Mouse (Mus musculus): ENCODE measurements around the gene Sgsh. TPM values are rescaled to one million over a fixed set of nuclear protein-coding genes. Genes with fewer than 3 reads are reported as not detected.

Gene Sgsh
- polyA plus RNA-seq (2012; ENCODE audit: insufficient read depth, insufficient read length, missing spikeins), result 39.6 and 41.9 TPM in 2 replicates

DNA sequence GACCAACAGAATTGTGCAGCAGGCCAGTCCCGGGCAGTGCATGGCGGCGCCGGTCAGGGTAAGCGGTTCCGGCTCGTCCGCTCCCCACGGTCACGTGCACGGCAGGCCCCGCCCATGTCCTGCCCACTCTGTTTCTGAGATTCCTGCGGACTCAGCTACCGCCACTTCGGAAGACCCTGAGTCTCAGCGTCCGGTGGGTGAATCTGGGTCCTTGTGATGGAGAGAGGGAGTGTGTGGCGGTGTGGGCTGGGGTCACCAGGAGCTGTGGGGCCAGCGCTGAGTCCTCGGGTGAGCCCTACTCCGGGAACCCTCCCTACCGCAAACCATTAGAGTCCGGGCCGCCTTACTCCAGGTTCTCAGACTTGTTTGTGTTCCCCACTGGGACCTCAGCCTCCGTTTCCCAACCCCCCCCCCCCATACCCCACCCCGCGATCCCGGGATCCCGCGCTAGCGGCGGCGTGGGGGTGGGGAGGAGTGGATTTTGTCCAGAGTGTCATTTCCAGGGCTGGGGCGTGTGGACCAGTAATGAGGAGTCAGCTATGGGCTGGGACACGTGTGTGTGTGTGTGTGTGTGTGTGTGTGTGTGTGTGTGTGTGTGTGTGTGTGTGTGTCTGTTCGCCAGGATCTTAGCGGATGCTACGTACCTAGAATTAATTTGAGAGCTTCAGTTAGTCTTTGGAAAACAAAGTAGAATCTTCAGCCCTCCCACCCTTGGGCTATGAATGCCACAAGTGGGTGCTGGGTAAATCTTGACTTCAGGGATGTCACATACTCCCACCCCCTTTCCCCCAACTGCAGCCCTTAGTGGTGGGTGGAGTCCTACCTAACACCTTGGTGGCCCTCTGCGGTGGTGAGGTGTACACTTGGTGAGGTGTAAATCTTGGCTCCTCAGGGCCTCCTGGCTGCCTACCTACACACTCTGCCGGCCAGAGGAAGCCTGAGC is at the start of gene Sgsh, which contains the start of gene Slc26a11:
TSS of gene Sgsh (minus strand) at position 94 of the 943 bp plus-strand sequence.
TSS of gene Slc26a11 (plus strand) at position 115 of the 943 bp plus-strand sequence.
- Histone ChIP-seq H3K4me3 (ENCODE audit: insufficient read depth, low read length) (peak within 1 kb of the TSS; percentile 94), H3K4me1 (ENCODE audit: control insufficient read depth, insufficient read depth, low read length) (peaks cover 34% of the 10 kb centered on the region), H3K27ac (ENCODE audit: insufficient read depth, low read depth, low read length) (peak within 1 kb of the TSS; percentile 100)
- TF ChIP-seq POLR2A (IDR thresholded peaks at IDR 0.05; ENCODE audit: borderline replicate concordance, low read depth, low read length), result no peak
- no peak for TF ChIP-seq CTCF (IDR thresholded peaks at IDR 0.05; ENCODE audit: low read depth, low read length)

- Histone ChIP-seq H3K4me1 (ENCODE audit: control insufficient read depth, insufficient read depth, low read length) (0 out of 2 replicates have a peak, but pooled peaks cover 4% of the 10 kb centered on the region), H3K4me3 (ENCODE audit: insufficient read depth, low read length) (no peak overlapping the region), H3K27ac (ENCODE audit: insufficient read depth, low read depth, low read length) (no peak overlapping the region)
- TF ChIP-seq CTCF (IDR thresholded peaks at IDR 0.05; ENCODE audit: low read depth, low read length) (peak; percentile 92), POLR2A (IDR thresholded peaks at IDR 0.05; ENCODE audit: borderline replicate concordance, low read depth, low read length) (no peak)
Measured at GRCm38 (mm10) chr11:119404627-119405026, 49.3 kb upstream of the Sgsh start.

DNA sequence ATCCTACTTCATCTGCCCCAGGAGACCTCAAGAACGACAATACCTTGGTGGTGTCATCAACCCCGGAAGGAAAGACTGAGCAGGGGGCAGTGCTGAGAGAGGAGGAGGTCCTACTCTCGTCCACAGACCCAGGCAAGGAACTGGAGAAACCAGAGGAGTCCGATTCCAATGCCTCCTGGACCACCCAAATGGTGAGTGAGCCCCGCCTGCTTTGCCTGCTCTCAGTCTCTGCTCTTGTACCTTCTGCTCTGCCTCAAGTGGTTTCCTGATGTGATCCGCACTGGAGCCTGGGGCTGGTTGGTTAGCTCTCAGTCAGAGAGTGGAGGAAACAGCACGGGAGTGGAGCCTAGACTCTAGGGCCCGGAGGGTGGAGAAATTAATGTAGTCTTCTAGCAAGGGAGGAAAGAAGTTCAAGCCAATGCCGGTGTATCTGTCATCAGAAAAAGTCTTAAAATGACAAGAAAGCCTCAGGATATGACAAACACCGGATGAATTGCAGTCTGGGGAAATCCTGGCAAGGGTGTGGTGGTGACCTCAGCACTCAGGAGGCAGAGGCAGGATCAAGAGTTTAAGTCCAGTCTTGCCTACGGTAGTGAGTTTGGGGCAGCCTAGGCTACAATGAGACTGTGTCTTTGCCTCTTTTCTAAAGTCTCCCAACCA is 47.3 kb upstream of the Sgsh start:
- H3K4me3 ChIP-seq (ENCODE audit: insufficient read depth, low read length), result no peak overlapping the region
- H3K27ac ChIP-seq (ENCODE audit: insufficient read depth, low read depth, low read length), result no peak overlapping the region
- TF ChIP-seq CTCF (IDR thresholded peaks at IDR 0.05; ENCODE audit: low read depth, low read length) (no peak), POLR2A (IDR thresholded peaks at IDR 0.05; ENCODE audit: borderline replicate concordance, low read depth, low read length) (no peak)
- H3K4me1 ChIP-seq (ENCODE audit: control insufficient read depth, insufficient read depth, low read length), result 0 out of 2 replicates have a peak, but pooled peaks cover 6% of the 10 kb centered on the region

DNA sequence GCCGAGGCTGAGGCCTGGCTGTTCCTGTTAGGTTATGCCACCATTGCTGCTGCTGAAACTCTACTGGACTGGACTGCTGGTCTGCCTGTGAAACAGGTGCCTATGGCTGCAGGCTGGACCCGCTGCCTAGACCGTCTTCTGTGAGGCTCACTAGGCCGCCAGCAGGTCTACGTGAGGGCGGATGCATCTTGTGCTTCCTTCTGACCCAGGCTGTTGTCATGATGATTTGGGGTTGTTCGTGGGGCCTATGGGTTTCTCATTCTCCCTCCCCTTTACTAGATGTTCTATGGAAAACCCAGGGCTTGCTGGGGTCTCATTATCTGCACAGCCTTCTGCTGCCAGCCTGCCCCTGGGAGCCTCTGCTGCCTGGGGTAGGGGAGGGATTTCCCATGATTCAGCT is 41.1 kb upstream of the Sgsh start:
- Histone ChIP-seq H3K4me1 (ENCODE audit: control insufficient read depth, insufficient read depth, low read length) (peaks cover 19% of the 10 kb centered on the region), H3K4me3 (ENCODE audit: insufficient read depth, low read length) (no peak overlapping the region), H3K27ac (ENCODE audit: insufficient read depth, low read depth, low read length) (no peak overlapping the region)
- TF ChIP-seq POLR2A (IDR thresholded peaks at IDR 0.05; ENCODE audit: borderline replicate concordance, low read depth, low read length), result no peak
- TF ChIP-seq CTCF (IDR thresholded peaks at IDR 0.05; ENCODE audit: low read depth, low read length), result no peak

DNA sequence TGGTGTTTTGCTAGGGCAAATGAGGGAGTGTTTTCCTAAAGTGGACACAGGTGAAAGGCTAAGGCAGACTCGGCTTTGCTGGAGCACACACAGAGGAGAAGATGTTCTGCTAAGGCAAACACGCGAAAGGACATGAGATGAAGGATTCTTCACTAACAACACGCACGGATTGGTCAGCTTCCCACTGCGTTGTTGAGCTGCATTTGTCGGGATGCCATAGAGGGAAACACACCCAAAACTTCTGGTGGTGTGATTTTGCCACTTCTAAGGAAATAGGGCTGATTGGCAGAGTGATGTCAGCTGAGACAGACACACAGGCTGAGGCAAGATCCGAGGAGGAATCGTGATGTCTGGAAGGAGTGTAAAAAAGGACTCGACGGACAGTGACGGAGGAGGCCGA is 40.6 kb upstream of the Sgsh start:
- H3K27ac ChIP-seq (ENCODE audit: insufficient read depth, low read depth, low read length), result no peak overlapping the region
- no peak overlapping the region for H3K4me3 ChIP-seq (ENCODE audit: insufficient read depth, low read length)
- H3K4me1 ChIP-seq (ENCODE audit: control insufficient read depth, insufficient read depth, low read length), result peaks cover 22% of the 10 kb centered on the region
- TF ChIP-seq POLR2A (IDR thresholded peaks at IDR 0.05; ENCODE audit: borderline replicate concordance, low read depth, low read length) (no peak), CTCF (IDR thresholded peaks at IDR 0.05; ENCODE audit: low read depth, low read length) (no peak)

GRCm38 (mm10) chr11:119395394-119395793 is 40.1 kb upstream of the Sgsh start:
- H3K4me3 ChIP-seq (ENCODE audit: insufficient read depth, low read length), result no peak overlapping the region
- peaks cover 22% of the 10 kb centered on the region for H3K4me1 ChIP-seq (ENCODE audit: control insufficient read depth, insufficient read depth, low read length)
- H3K27ac ChIP-seq (ENCODE audit: insufficient read depth, low read depth, low read length), result no peak overlapping the region
- TF ChIP-seq POLR2A (IDR thresholded peaks at IDR 0.05; ENCODE audit: borderline replicate concordance, low read depth, low read length), result no peak
- no peak for TF ChIP-seq CTCF (IDR thresholded peaks at IDR 0.05; ENCODE audit: low read depth, low read length)

- peaks cover 24% of the 10 kb centered on the region for H3K4me1 ChIP-seq (ENCODE audit: control insufficient read depth, insufficient read depth, low read length)
- TF ChIP-seq POLR2A (IDR thresholded peaks at IDR 0.05; ENCODE audit: borderline replicate concordance, low read depth, low read length), result no peak
- H3K27ac ChIP-seq (ENCODE audit: insufficient read depth, low read depth, low read length), result no peak overlapping the region
- peak overlapping the region; percentile 92 for H3K4me3 ChIP-seq (ENCODE audit: insufficient read depth, low read length)
Measured at GRCm38 (mm10) chr11:119394210-119394609, 38.9 kb upstream of the Sgsh start.

GRCm38 (mm10) chr11:119393483-119393804 is 38.1 kb upstream of the Sgsh start:
- H3K4me1 ChIP-seq (ENCODE audit: control insufficient read depth, insufficient read depth, low read length), result peaks cover 24% of the 10 kb centered on the region
- H3K4me3 ChIP-seq (ENCODE audit: insufficient read depth, low read length), result peak overlapping the region; percentile 92
- peak overlapping the region; percentile 87 for H3K27ac ChIP-seq (ENCODE audit: insufficient read depth, low read depth, low read length)
- TF ChIP-seq CTCF (IDR thresholded peaks at IDR 0.05; ENCODE audit: low read depth, low read length), result no peak
- TF ChIP-seq POLR2A (IDR thresholded peaks at IDR 0.05; ENCODE audit: borderline replicate concordance, low read depth, low read length), result no peak

DNA sequence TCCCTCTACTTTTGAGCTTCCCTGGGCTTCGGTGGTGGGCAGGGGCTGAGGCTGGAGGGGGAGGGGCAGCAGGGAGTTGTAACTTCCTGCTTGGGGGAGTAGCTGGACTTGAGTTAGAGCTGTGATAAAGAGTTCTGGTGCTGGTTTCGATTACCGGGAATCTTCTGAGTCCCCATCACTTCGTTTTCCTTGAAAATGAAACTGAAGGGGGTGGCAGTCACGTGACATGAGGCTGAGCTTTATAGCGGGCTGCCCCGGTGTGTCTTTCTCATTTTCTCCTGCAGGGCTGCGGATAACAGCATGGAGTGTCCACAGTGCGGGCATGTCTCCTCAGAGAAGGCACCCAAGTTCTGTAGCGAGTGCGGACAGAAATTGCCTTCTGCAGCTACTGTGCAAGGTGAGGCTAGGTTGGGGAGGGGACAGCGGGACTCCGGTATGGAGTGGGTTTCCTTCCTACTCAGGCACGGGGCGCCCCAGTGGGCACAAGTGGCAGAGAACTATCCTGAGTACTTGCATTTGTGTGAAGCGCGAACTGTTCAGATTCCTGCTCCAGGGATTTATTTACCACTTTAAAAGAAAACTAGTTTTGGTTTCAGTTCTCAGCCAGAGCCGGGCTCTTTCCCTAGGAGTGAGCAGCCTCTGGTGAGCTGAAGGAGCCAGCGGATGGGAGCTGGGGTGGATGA is 37.6 kb upstream of the Sgsh start, which contains the start of gene Rnf213:
TSS of gene Rnf213 (plus strand) at position 301 of the 683 bp plus-strand sequence.
- Histone ChIP-seq H3K4me1 (ENCODE audit: control insufficient read depth, insufficient read depth, low read length) (peaks cover 25% of the 10 kb centered on the region), H3K27ac (ENCODE audit: insufficient read depth, low read depth, low read length) (peak within 1 kb of the TSS; percentile 87), H3K4me3 (ENCODE audit: insufficient read depth, low read length) (peak within 1 kb of the TSS; percentile 92)
- TF ChIP-seq POLR2A (IDR thresholded peaks at IDR 0.05; ENCODE audit: borderline replicate concordance, low read depth, low read length), result no peak

Measured in bone marrow macrophage, adult 2 months (primary cell).